Mouse (Mus musculus) stomach, postnatal 0 days (tissue): ENCODE measurements at regions not wholly inside any gene's neighbourhood (a gene's known extent, or its start where the extent isn't known, plus 50 kb on each side); places are given as distances from the start of the nearest gene placed in this dataset.

Experiments used
- ATAC-seq: fragments of 200-750 bp; cut with Nextera tagmentation; 2 replicates; pipeline ENCODE4 v1.8.0; 2017; ENCODE audit not compliant: low FRiP score, low TSS enrichment
- DNase-seq: peaks from one replicate; pipeline ENCODE4 v3.0.0-alpha.2; 2016; ENCODE audit warnings: low spot score
- H3K27ac ChIP-seq: fragments of 300-500 bp; sonication (generic); replicated peaks from 2 replicates; pipeline ENCODE4 v1.5.1; 2014; ENCODE audit warnings: mild to moderate bottlenecking, control low read depth
- H3K27me3 ChIP-seq: fragments of 300-500 bp; sonication (generic); 2 replicates; pipeline ENCODE4 v1.6.1; 2014; ENCODE audit warnings: low read length; ENCODE audit not compliant: control insufficient read depth, insufficient read depth
- H3K36me3 ChIP-seq: fragments of 300-500 bp; sonication (generic); 2 replicates; pipeline ENCODE4 v1.6.1; 2014; ENCODE audit warnings: low read length, mixed read lengths; ENCODE audit not compliant: control insufficient read depth, insufficient read depth
- H3K4me1 ChIP-seq: fragments of 300-500 bp; sonication (generic); replicated peaks from 2 replicates; pipeline ENCODE4 v1.6.1; 2014; ENCODE audit warnings: antibody characterized with exemption; ENCODE audit not compliant: control insufficient read depth, insufficient read depth
- H3K4me2 ChIP-seq: fragments of 300-500 bp; sonication (generic); replicated peaks from 2 replicates; pipeline ENCODE4 v1.6.1; 2014; ENCODE audit warnings: low read depth, mild to moderate bottlenecking, control low read depth, moderate library complexity
- H3K4me3 ChIP-seq: fragments of 300-500 bp; sonication (generic); 2 replicates; pipeline ENCODE4 v1.5.1; 2014; ENCODE audit warnings: low read depth, low read length, control low read depth
- H3K9ac ChIP-seq: fragments of 300-500 bp; sonication (generic); 2 replicates; pipeline ENCODE4 v1.6.1; 2014; ENCODE audit warnings: mild to moderate bottlenecking, low read length, control low read depth, mixed read lengths
- H3K9me3 ChIP-seq: fragments of 300-500 bp; sonication (generic); 2 replicates; pipeline ENCODE4 v1.6.1; 2016; ENCODE audit warnings: low read length; ENCODE audit not compliant: control insufficient read depth
- CTCF ChIP-seq: IDR thresholded peaks from 2 replicates; pipeline ENCODE4 v1.5.1; 2016; ENCODE audit warnings: antibody characterized with exemption, low read depth, mild to moderate bottlenecking, moderate library complexity
- EP300 ChIP-seq: optimal IDR thresholded peaks from 2 replicates; pipeline ENCODE3; 2016; ENCODE audit warnings: antibody characterized with exemption
- WGBS: fragments of 180-500 bp; shearing (Covaris S2); extraction: QIAGEN DNeasy Blood & Tissue Kit; methylation state at CpG from one replicate; pipeline ENCODE4 v1.1.7; 2014; 5-methylcytosine and 5-hydroxymethylcytosine counted together

- 46% methylated on average over 18 of the region's 18 CpGs for whole genome bisulfite sequencing
- Histone ChIP-seq H3K4me1 (no peaks in the 10 kb centered on the region), H3K36me3 (no peaks in the 10 kb centered on the region), H3K27ac (no peak overlapping the region), H3K4me2 (peak overlapping the region; percentile 56), H3K27me3 (no peaks in the 10 kb centered on the region), H3K9me3 (no peaks in the 10 kb centered on the region), H3K9ac (no peak overlapping the region; the same call in 1 of the 2 replicates), H3K4me3 (no peak overlapping the region)
- no peak for TF ChIP-seq CTCF
- no peak for TF ChIP-seq EP300
- ATAC-seq (no peak), DNase-seq (no peak)
These were observed 429.7 kb downstream of the Zfp536 start for GRCm38 (mm10) chr7:37343691-37344233.

- H3K4me3 ChIP-seq = no peak overlapping the region
- DNase-seq = peak; percentile 68
- ATAC-seq = peak; percentile 71; the same call in 1 of the 2 replicates
- no peaks in the 10 kb centered on the region for H3K36me3 ChIP-seq
- H3K9me3 ChIP-seq = no peaks in the 10 kb centered on the region
- H3K27ac ChIP-seq = no peak overlapping the region
- H3K4me1 ChIP-seq = no peaks in the 10 kb centered on the region
- WGBS = 1% methylated on average over 10 of the region's 10 CpGs
- no peak overlapping the region for H3K4me2 ChIP-seq
- no peaks in the 10 kb centered on the region for H3K27me3 ChIP-seq
- TF ChIP-seq EP300 (no peak), CTCF (peak; percentile 97)
- no peak overlapping the region for H3K9ac ChIP-seq
These were observed 427.4 kb downstream of the Zfp536 start for GRCm38 (mm10) chr7:37346041-37346440.

- Histone ChIP-seq H3K4me2 (peak overlapping the region; percentile 17; the same call in 1 of the 2 replicates), H3K27ac (no peak overlapping the region), H3K9ac (no peak overlapping the region), H3K4me3 (no peak overlapping the region), H3K9me3 (no peaks in the 10 kb centered on the region), H3K27me3 (no peaks in the 10 kb centered on the region), H3K36me3 (no peaks in the 10 kb centered on the region), H3K4me1 (no peaks in the 10 kb centered on the region)
- TF ChIP-seq CTCF (peak; percentile 99), EP300 (no peak)
- 21% methylated on average over 17 of the region's 21 CpGs for WGBS
- ATAC-seq (peak; percentile 17; the same call in 1 of the 2 replicates), DNase-seq (peak; percentile 86)
These were observed 415.6 kb downstream of the Zfp536 start for GRCm38 (mm10) chr7:37357647-37358395.

DNA sequence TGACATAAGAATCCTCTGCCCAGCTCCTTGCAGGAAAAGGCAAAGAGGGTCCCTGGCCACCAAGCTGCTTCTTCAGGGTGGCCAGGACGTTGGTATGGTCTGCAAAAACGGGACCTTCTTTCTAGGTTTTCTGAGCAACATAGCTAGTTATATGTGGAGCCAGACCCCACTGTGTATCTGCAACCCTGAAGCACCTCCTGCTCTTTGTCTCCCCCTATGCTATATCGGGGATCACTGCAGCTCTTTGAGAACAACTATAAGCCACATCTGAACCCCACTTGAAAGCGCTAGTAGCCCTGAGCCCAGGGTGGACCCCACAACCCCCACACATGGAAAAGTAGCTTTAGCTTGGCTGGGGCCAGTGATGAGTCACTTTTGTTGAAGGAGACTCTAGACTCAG is 414.9 kb downstream of the Zfp536 start:
- DNase-seq = no peak
- TF ChIP-seq EP300 = no peak
- TF ChIP-seq CTCF = peak; percentile 45
- Histone ChIP-seq H3K27me3 (no peaks in the 10 kb centered on the region), H3K9me3 (no peaks in the 10 kb centered on the region), H3K36me3 (no peaks in the 10 kb centered on the region), H3K4me1 (no peaks in the 10 kb centered on the region), H3K4me3 (no peak overlapping the region), H3K9ac (no peak overlapping the region), H3K4me2 (no peak overlapping the region), H3K27ac (no peak overlapping the region)
- WGBS = 75% methylated on average over 4 of the region's 4 CpGs
- no peak for ATAC-seq

- H3K9me3 ChIP-seq = no peaks in the 10 kb centered on the region
- no peak overlapping the region for H3K4me2 ChIP-seq
- H3K9ac ChIP-seq = no peak overlapping the region
- no peak overlapping the region for H3K4me3 ChIP-seq
- no peaks in the 10 kb centered on the region for H3K36me3 ChIP-seq
- DNase-seq (no peak), ATAC-seq (no peak)
- TF ChIP-seq EP300 = no peak
- TF ChIP-seq CTCF = no peak
- H3K27me3 ChIP-seq = no peaks in the 10 kb centered on the region
- WGBS = 82% methylated on average over 8 of the region's 8 CpGs
- H3K4me1 ChIP-seq = no peaks in the 10 kb centered on the region
- H3K27ac ChIP-seq = no peak overlapping the region
These were observed 414.0 kb downstream of the Zfp536 start for GRCm38 (mm10) chr7:37359473-37359872.

DNA sequence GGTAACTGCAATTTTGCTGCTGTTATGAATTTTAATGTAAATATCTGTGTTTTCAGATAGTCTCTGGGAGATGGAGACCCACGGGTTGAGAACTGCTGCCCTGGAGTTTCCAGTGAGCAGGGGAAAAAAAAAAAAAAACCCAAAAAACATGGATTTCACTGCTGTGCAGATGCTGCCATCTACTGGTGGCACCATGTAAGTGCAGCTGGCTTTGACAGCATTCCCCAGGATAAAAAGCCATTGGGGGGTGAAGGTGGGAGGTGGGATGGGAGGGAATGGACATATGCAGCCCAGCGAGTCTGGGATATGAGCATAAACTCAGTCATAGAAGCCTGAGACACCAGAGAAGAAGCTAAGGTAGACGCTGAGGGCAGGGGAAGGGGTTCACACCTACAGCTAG is 413.3 kb downstream of the Zfp536 start:
- no peaks in the 10 kb centered on the region for H3K9me3 ChIP-seq
- no peak for TF ChIP-seq EP300
- TF ChIP-seq CTCF = peak; percentile 92
- ATAC-seq (no peak), DNase-seq (no peak)
- no peak overlapping the region for H3K27ac ChIP-seq
- no peak overlapping the region for H3K9ac ChIP-seq
- no peaks in the 10 kb centered on the region for H3K36me3 ChIP-seq
- H3K4me2 ChIP-seq = no peak overlapping the region
- no peaks in the 10 kb centered on the region for H3K4me1 ChIP-seq
- WGBS = 29% methylated on average over 3 of the region's 3 CpGs
- no peak overlapping the region for H3K4me3 ChIP-seq
- H3K27me3 ChIP-seq = no peaks in the 10 kb centered on the region
